Mouse (Mus musculus) heart, postnatal 14 days (tissue): ENCODE results near the gene Ndufs8. TPM values are rescaled to one million over a fixed set of nuclear protein-coding genes. Genes with fewer than 3 reads are reported as not detected.
"Not testable (repeated sequence)": the region's sequence is repeated elsewhere in the genome, so short reads cannot be mapped to it uniquely, and the experiment has no call there.

ENCODE experiments used
- DNase-seq, 2 experiments: peaks; one replicate each; pipeline ENCODE4 v3.0.0; 2021 to 2022
- intact Hi-C: fragments of 180-260 bp; cut with DNase I; formaldehyde crosslinking; loops from one replicate; pipeline ENCODE4 v1.15.1; 2025
- long read RNA-seq, 2 experiments: library from polyadenylated mRNA; stranded (forward); transcript quantifications; one replicate each; pipeline ENCODE4 v2.0.0; 2021
- total RNA-seq, 2 experiments: library from RNA; stranded (reverse); gene quantifications; 2 replicates each; pipeline ENCODE4 v1.2.3; 2021

Ndufs8 gene
- 100 to 1,000 TPM; 438 to 441 TPM for total RNA-seq
- long read RNA-seq, experiment 1, transcript Ndufs8-203 (7 exons, 977 nt), result minor isoform, 17 of 565 reads
- long read RNA-seq, experiment 1, transcript Ndufs8-205 (7 exons, 780 nt), result major isoform, 382 of 565 reads
- long read RNA-seq, experiment 1, transcript Ndufs8-201 (7 exons, 983 nt), result minor isoform, 128 of 565 reads
- long read RNA-seq, experiment 1, partial matches to known transcripts, result 22 of 565 reads
- long read RNA-seq, experiment 1, other reads (novel, unspliced or antisense), result 15 of 565 reads
- long read RNA-seq, experiment 2, transcript Ndufs8-203 (7 exons, 977 nt), result minor isoform, 11 of 468 reads
- long read RNA-seq, experiment 2, transcript Ndufs8-201 (7 exons, 983 nt), result minor isoform, 95 of 468 reads
- long read RNA-seq, experiment 2, transcript Ndufs8-205 (7 exons, 780 nt), result major isoform, 325 of 468 reads
- long read RNA-seq, experiment 2, partial matches to known transcripts, result 22 of 468 reads
- long read RNA-seq, experiment 2, other reads (novel, unspliced or antisense), result 12 of 468 reads

GRCm38 (mm10) chr19:3912337-3913204 is at the start of gene Ndufs8:
TSS of gene Ndufs8 (minus strand) at chr19:3912774.
- peak; percentile 86 to 89 for DNase-seq
- intact Hi-C loops, result no loop called here

DNA sequence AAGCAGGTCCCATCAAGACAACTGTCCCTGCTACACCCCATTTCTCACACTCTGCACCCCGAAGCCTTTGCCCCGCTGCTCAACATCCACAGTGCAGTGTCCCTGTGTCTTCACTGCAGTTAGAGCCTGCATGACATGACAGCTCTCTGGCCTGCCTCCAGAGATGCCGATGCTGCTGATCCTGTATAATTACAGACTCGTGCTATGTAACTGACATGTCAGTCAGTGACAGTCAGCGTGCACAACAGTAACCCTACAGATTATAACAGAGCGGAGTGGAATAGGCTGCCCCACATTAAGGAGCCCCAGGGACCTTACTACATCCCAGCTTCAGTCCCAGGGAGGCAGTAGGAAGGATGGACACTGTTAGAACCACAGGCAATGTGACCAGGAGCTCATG is 49.2 kb upstream of the Ndufs8 start:
- intact Hi-C loops, result not testable (repeated sequence)

DNA sequence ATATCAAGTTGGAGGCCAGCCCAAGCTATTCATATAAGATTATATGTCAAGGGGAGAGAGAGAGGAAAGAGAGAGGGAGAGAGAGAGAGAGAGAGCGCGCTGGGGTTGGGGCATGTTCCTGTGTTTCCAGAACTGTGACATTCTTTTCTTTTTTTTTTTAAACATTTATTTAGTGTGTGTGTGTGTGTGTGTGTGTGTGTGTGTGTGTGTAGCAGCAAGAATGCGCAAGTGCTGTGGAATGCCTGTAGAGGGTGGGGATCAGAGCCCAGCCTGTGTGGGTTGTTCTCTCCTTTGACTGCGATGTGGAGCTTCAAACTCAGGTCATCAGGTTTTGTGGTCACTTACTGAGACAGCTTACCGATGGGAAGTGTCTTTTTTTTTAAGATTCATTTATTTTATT is 47.6 kb upstream of the Ndufs8 start:
- no peak for DNase-seq
- intact Hi-C loops, result no loop called here

More for the DNA sequence above, 49.2 kb upstream of the Ndufs8 start:
- not testable (repeated sequence) for DNase-seq

DNA sequence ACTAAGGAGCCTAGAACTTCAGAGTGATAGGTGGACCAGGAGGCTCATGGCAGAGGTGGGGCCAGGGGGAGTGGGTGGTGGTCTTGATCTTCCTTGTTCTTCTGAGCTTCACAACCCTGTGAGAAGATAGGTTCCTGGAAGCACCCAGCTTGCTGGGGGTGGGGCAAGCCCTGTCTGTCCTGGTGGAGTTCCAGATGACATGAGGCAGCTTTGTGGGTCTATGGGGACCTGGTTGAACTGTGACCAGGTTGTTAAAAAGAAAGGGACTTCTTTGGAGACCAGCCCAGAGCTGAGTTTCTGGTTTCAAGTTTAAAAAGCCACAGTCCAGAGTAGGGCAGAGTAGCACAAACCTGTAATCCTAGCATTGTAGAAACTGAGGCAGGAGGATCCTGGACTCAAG is 46.5 kb upstream of the Ndufs8 start:
- no peak for DNase-seq
- intact Hi-C loops, result no loop called here

DNA sequence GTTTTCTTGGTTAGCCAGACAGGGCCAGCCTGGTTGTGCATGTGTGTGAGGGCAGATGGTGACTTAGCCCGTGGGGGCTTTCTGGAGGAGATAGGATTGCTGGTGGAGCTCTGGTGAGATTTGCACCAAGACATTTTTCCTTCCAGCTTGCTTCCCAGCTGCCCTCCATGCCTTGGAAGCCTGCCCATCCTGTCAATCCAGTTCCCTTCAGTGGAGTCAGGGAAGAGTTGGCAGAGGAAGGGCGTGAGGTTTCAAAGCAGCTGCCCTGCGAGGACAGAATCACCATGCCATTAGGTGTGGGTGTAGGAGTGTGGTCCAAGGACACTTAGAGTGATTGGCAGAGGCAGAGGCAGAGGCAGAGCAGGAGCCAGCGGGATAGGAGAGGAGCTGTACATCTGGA is 45.9 kb upstream of the Ndufs8 start, which contains the start of gene Aldh3b3:
TSS of gene Aldh3b3 (plus strand) at position 176 of the 400 bp plus-strand sequence.
- no peak for DNase-seq
- intact Hi-C loops, result no loop called here

GRCm38 (mm10) chr19:3957296-3958036 is 44.9 kb upstream of the Ndufs8 start:
- intact Hi-C loops, result not testable (repeated sequence)

DNA sequence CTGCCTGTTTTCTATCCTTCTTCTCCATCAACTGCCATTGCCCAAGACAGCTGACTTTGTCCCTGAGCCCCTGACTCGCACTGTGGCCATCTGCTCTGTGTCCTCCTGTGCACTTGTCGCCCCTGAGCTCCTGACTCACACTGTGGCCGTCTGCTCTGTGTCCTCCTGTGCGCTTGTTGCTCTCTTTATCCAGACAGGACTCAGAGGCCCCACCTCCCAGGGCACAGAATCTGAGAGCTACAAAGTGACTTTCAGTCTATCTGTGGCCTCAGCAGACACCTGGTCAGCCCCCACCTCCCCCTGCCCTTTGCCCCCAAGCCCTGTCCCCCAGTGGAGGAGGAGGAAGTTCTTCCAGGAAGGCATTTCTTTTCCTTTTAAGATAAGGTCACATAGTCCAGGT is 43.2 kb upstream of the Ndufs8 start:
- no peak for DNase-seq
- intact Hi-C loops, result no loop called here

More at GRCm38 (mm10) chr19:3957296-3958036, 44.9 kb upstream of the Ndufs8 start:
- not testable (repeated sequence) for DNase-seq

GRCm38 (mm10) chr19:3955033-3955432 is 42.5 kb upstream of the Ndufs8 start:
- no peak for DNase-seq
- intact Hi-C loops, result no loop called here

DNA sequence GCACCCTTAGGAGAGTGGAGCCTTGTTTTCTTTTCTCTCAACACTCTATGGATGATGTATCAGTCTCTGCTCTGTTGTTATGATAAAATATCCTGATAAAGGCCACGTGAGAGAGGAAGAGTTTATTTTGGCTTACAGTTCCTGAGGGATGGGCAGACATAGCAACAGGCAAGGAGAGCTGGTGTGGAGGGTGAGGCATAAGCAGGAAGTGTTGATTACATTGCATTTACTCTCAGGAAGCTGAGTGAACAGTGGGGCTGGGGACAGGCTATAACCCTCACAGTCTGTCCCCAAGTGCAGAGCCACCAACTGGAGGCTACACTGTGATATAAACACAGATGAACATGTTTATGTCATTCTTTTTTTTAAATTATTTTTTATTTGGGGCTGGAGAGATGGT is 39.5 kb upstream of the Ndufs8 start:
- intact Hi-C loops, result no loop called here
- DNase-seq, result no peak

GRCm38 (mm10) chr19:3951461-3951860 is 38.9 kb upstream of the Ndufs8 start:
- no peak for DNase-seq
- intact Hi-C loops, result loop anchor here (2.0 kb wide), 1 partner anchor 21 kb away; the partner anchor contains the start of gene Aldh3b2

- intact Hi-C loops, result loop anchor here (2.0 kb wide), 1 partner anchor 22 kb away; the partner anchor contains the start of gene Aldh3b2
- no peak for DNase-seq
These were observed 37.8 kb upstream of the Ndufs8 start for GRCm38 (mm10) chr19:3950331-3950730.

GRCm38 (mm10) chr19:3948546-3948945 is 36.0 kb upstream of the Ndufs8 start:
- intact Hi-C loops, result no loop called here
- no peak for DNase-seq

- no peak for DNase-seq
- intact Hi-C loops, result loop anchor here (2.0 kb wide), 2 partner anchors 33 to 65 kb away; partner anchors contain the start of gene Ndufv1
These were observed 35.2 kb upstream of the Ndufs8 start for GRCm38 (mm10) chr19:3947813-3948212.

DNA sequence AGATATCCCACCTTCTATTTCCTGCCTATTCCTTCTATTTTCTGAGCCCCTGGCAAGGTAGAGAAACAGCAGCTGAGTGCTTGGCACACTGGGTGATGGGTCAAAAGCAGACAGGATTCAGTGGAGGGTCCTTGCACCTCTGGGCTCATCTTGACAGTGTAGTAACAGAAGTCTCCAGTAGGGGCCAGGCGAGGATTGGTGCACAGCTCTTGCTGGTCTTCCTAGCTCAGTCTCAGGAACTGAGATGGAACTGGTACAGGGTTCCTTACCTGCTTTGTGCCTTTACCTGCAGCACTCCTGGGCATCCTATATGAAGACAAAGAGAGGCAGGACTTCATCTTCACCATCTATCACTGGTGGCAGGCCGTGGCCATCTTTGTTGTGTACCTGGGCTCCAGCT is 34.1 kb upstream of the Ndufs8 start:
- intact Hi-C loops, result loop anchor here (2.0 kb wide), 2 partner anchors 34 to 66 kb away; partner anchors contain the start of gene Ndufv1
- peak; percentile 73 to 84 for DNase-seq

GRCm38 (mm10) chr19:3945872-3946564 is 33.4 kb upstream of the Ndufs8 start:
- intact Hi-C loops, result loop anchor here (2.0 kb wide), 2 partner anchors 35 to 67 kb away; partner anchors contain the start of gene Ndufv1
- DNase-seq, result no peak

DNA sequence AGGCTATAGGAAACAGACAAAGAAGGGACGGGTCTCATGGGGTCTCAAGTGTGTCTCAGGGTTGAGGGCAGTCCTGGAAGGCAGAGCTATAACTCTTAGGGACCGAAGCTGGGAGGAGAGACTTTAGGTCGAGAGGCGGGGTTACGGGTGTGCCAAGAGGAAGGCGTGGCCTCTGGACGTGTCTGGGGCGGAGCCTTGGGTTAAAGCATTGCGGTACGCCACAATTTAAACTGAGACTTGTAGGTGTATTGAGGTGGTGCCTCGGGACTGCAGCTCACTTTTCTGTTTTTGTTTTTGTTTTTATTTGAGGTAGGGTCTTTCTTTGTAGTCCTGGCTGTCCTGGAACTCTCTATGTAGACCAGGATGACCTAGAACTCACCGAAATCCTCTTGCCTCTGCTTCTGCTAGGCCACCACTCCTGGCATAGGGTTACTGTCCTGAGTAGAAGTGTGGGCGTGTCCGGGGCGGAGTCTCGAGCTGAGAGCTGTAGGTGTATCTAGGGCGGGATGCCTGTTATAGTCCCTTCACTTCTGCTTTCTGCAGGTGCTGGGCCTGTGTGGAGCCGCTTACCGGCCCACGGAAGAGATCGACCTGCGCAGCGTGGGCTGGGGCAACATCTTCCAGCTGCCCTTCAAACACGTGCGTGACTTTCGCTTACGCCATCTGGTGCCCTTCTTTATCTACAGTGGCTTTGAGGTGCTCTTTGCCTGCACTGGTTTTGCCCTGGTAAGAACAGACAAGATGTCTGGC is 30.6 kb upstream of the Ndufs8 start:
- no peak for DNase-seq
- intact Hi-C loops, result no loop called here

DNA sequence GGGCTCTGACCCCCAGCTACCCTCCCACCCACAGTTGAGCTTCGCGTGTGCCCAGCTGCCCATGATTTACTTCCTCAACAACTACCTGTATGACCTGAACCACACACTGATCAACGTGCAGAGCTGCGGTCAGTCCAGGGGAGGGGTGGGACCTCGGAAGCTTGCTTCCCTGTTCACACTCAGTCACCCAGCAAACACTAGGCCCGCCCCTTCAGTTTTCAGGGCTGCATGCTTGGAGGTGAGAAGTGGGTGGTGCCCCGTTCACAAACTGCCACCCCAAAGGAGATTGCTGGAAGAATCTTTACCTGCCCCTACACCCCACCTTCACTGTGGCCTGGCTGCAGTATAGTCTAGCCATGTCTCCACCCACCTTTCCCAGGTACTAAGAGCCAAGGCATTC is 29.7 kb upstream of the Ndufs8 start:
- intact Hi-C loops, result no loop called here
- no peak for DNase-seq
